Mouse (Mus musculus) liver, embryonic 11.5 days (tissue): ENCODE data around the gene Pnn. TPM values are rescaled to one million over a fixed set of nuclear protein-coding genes. Genes with fewer than 3 reads are reported as not detected.

Experiments used
- polyA plus RNA-seq: library from polyadenylated mRNA; unstranded; fragments of >200 nt; fragmentation: Nextera tagmentation; extraction: Ambion mirVana; gene quantifications from 2 replicates; pipeline ENCODE4 v1.2.1, GENCODE M21; 2014

The Pnn gene
- polyA plus RNA-seq, 1 experiment from 2014 or later: 92.2 TPM

Other genes with a start within 250 kb of the Pnn start
- gene Sec23a, start 54.9 kb upstream of the Pnn start, polyA plus RNA-seq: 42.5 and 51.6 TPM in 2 replicates
- 33.9 and 36.5 TPM in 2 replicates for gene Gemin2, start 53.5 kb upstream of the Pnn start, polyA plus RNA-seq
- gene Trappc6b, start 5.4 kb upstream of the Pnn start, polyA plus RNA-seq: 58.9 and 60.8 TPM in 2 replicates
- 79.7 and 85.8 TPM in 2 replicates for gene Mia2, start 28.9 kb downstream of the Pnn start, polyA plus RNA-seq
- 13.3 and 15.1 TPM in 2 replicates for gene Fbxo33, start 152.8 kb downstream of the Pnn start, polyA plus RNA-seq